Mouse (Mus musculus): ENCODE data around the gene Cubn. TPM values are rescaled to one million over a fixed set of nuclear protein-coding genes. Genes with fewer than 3 reads are reported as not detected.

Cubn gene
- total RNA-seq, 2 experiments from 2014 or later = 1.0 to 1.2 TPM

DNA sequence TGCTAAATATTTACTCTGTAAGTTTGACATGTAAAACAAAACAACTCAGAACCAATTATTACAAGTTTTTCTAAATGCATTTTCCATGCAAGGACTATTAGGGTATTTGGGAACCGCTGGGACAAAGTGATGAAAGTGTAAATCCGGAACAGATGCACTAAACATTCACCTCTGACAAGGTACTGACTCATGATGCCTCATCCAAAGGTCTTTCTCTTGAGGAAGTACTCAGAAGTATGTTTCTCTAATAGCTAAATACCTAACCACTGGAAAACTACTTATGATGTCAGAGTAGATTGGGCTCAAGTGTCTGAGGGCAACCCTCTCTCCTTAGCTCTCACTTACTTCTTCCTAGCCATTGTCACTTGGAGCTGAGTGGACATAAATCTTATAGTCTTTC lies 10.9 kb downstream of the Cubn start:
- no peak for DNase-seq

DNA sequence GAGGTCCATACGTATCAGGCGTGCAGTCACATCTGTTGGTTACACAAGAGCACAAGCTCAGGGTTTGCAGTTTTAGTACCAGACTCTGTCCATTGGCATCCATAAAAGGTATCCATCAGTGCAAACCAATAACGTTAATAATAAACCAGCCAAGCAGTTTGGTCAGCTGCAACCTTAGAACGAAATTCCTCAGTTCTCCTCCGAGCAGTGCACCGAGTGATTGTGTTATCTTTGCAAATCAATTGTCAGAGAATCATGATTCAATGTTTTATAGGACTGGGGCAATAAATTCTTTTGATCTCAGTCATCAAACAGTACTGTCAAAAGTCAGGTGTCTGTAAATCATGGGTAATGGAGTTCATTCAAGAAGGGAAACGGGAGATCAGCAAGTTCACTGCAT lies 12.4 kb downstream of the Cubn start:
- DNase-seq = no peak

DNA sequence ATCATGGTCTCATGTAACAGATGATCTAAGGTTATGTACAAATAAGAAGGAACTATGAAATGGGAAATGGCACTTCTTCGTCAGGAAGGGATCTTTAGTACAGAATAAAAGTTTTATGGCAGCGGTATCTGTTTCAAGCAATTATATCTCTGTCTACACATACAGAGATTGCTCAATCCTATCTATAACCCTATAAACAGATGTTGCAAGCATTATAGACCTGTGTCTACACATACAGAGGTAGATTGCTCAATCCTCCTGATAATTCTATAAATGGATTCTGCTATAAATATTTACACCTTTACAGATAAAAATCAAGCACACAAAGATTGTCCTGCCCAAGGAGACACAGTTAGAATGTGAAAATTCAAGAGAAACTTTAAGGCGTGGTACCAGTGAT lies 21.5 kb downstream of the Cubn start:
- DNase-seq = no peak

DNA sequence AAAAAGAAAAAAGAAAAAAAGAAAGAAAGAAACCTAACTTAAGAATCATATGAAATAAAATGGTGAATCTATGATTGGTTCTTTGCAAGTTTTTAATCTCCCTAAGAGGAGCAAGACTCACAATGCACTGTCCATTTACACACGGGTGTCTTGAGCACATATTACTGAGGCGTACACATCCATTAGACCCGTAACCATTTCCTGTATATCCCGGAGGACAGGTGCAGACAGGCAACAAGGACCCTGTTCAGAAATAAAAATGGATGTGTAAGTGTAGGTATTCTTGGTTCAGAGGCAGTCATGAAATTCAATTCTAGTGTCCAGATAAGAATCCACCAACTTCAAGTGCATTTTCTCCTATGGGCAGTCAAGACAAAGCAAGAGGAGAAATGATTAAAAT lies 22.0 kb downstream of the Cubn start:
- no peak for DNase-seq

DNA sequence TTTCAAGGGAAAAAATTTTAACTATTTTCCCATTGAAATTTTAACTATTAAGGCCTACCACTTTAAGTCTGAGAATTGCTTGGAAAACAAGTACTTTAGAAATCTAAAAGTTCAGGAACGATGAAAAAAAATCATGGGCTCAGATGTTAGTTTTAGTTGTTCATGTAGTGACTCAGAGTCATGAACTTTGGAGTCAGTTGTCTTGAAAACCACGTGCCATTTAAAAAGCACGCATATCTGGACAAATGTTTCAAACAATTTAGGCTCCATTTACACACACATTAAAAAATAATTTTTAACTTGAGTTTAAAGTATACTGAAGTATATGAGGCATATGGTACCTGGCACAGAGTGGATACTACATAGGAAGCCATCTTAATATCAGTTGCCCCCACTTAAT lies 24.9 kb downstream of the Cubn start:
- no peak for DNase-seq

DNA sequence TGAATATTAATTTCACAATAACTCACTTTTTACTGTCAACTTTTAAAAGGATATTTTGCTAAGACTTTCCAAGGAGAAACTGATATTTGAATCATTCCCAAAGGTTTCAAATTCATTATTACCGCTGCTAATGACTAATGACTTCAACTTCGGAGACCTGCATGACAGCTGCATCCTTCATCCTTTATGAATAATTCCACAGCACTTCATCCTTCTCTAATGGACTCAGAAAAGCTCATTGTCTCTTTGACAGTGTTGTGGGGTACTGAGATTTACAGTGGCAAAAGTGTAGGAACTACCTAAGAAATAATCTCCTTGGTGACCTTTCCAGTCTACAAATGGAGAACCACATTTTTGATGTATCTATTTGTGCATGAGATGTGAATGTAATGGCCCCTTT lies 33.5 kb downstream of the Cubn start:
- no peak for DNase-seq

DNA sequence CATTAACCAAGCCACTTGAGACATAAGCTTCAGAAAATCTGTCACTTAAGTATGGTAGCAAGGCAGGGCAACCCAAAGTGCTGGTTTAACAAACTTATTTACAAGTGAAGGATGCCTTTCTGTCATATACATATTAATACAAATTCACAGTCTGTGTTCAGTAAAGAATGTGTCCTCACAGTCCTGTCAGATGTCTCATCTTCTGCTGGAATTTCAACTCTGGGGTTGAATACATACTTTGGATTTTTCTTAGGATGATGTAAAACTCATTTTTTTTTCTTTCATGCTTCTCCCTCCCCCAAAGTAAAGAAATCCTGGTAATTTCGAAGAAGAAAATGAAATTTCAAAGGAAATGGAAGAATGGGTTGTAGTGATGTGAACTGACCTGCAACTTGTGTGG lies 34.8 kb downstream of the Cubn start:
- DNase-seq = no peak

DNA sequence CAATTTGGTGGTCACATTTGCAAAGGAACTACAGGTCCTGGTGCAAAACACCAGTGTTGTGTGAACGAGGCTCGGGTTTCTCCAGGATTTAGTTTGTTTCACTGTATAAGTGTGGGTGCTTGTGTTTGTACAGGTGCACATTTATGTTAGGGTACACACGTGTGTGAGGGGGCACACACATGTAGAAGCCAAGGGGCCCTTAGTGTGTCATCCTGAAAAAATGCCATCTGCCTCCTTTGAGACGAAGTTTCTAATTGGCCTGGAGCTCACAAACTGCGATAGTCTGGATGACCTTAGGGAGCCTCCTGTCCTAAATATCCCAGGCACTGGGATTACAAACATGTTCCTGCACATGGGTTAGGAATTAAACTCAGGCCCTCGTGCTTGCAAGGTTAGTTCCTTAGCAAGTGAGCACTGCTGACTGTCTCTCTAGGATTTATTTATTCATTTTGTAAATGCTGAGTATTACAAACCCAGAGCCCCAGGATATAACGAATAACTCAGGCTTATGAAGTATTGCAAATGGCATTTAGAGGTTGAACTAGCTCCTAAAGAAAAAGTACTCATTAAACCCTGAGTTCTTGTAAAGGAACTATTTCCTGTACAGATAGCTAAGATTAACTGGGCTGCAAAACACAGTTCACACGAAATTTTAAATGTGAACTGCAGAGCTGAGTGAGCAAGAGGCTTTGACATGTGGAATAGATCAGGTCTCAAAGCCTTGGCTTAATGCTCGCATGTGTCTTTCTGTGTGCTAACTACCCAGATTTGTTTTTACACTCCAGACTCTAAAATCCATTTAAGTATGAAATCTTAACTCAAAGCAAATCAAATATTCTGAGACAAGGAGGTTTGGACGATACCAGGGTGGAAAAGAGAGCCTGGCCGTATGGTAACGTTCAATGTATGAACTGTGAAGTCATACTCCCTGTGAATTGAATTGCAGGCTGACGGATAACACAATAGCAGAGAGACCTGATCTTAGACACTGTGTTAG lies 39.8 kb downstream of the Cubn start:
- DNase-seq = no peak

DNA sequence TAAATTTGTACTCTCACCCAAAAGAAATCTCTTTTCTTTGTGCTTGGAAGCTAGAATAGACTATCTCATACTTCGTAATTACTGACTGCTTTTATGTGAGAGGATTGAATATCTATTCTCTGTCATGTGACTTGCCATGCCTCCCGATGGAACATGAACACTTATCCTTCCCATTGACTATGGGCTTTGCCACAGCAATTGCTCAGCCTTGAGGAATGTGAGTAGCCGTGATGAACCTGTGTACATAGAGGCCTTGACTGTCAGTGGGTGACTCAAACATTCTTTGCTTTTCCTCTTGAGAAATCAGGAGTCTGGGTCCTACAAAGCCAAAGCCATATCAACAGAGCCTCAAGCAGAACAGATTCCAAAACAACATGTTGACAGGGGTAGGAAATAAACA lies 40.7 kb downstream of the Cubn start:
- no peak for DNase-seq

DNA sequence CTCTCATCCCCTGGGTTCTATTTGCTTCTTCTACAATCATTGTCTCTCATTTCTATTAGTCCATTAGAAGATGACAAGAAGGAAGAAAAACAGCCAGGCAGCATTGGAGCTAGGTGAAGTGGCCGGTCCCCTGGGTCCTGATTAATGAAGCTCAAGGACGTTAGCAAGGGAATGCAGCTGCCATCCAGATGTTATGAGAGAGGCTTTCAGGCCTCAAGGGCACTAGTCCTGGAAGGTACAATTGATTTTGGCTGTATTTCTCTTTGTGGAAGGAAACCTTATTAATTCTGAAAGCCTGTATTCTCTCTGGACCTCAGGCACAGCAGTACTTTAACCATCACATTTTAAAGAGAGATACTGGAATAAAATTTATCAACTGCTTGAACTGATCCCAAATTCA lies 41.1 kb downstream of the Cubn start:
- DNase-seq = no peak

DNA sequence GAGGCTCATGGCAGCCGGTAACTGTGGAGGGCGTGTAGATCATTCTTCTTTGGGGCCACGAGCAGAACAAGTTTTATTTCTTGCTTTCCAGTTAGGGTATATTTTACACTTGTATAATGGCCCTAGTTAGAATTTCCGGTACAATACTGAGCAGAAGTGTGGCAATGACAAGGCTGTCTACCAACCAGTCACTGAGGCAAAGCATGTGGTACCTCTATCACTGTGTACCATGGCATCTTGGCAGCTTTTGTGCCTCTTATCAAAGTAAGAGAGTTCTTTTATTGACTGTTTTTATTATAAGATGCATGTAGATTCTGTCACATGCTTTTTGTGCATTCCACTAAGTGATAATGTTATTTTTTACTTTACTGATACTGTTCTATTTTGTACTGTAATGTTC lies 46.5 kb downstream of the Cubn start:
- no peak for DNase-seq

DNA sequence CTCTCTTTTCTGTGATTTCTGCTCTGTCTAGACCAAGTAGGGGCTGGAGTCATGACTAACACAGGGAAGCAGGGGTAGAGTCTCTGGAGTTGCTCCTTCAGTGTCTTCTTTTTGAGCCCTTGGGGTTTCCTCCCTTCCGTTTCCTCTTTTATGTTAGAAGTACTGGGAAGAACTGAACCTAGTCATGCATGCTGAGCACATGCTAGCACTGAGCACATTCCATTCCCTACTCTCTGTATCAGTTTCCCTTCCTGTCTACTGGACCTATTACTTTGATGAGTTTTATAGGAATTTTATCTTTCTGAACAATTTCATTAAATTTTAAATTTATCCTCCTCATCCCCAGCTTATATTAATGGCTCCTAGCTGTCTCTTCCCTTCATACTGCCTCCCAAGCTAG lies 52.6 kb downstream of the Cubn start:
- no peak for DNase-seq

DNA sequence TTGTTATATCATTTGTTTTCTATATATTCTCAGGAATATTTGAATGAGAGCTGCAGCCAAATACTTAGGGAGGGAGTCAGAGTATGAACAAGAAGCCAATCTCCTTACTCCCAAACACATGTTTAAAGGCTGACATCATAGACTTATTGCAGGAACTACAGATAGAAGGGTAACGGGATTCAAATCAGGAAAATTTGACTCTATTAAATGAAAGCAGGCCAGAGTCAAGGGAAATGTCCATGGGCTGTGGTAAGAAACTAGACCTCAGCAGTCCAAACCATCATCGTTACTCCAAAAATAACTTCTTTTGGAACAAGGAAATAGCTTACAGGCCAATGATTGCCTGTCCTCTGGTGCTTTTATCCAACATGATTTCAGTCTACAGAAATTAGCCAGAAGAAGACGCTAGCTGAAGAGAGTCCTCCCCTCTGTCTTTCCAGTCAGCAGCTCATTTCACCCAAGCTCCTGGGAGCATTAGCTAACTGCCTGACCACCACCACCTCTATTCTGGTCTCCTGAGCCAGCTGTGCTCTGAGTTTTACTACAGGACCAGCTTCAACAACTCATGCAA lies 53.3 kb downstream of the Cubn start:
- peak; percentile 10 for DNase-seq

DNA sequence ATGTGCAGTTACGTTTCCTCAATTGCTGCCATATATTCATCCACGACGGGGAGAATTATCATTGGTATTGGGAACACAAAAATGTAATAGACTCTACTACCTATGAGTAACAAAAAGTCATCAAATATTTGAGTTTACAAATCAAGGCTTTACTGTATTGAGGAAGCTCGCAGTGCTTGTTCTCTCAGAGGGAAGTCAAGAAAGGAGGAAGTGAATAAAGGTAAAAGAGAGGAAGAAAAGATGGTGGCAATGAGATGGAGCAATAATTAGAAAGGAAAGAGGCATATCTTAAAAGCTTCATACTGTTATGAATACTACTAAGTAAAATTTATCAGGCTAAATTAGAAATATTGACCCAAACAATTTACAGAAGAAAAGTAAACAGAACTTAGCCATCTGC lies 59.6 kb downstream of the Cubn start:
- DNase-seq = no peak

DNA sequence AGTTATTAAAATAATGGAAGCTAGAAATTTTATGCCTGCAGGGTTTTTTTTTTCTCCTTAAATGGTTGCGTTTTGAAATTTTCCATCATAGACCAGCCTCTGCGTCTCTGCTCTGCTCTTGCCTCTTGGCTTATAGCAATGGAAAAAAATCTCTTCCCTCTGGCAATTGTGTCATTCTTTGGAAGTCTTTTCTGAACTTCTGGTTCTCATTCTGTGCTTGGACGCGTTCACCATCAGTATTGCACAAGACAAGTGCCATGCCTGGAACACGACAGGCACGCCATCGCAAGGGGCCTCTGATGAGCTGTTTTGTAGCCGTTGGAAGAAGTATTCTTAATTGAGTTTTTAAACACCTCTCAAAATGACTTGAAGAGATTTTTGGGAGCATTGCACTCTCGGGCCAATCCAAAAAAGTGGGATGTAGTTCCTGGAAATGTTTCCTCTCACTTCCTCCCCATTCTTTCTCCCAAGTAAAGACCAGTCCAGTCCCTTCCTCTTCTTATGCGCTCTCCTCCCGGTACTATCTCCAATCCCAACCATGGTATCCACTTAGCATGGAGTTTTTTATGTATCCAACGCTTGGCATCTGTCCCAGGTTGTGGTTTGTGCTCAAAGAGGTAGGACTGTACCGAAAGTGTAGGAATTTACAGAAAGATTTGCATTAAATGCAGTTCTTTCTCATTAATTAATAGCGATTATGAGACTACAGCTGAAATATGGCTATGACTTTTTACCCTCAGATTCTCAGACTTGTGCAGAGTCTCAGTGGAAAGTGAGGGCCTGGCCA lies 69.4 kb downstream of the Cubn start:
- DNase-seq = peak; percentile 36

DNA sequence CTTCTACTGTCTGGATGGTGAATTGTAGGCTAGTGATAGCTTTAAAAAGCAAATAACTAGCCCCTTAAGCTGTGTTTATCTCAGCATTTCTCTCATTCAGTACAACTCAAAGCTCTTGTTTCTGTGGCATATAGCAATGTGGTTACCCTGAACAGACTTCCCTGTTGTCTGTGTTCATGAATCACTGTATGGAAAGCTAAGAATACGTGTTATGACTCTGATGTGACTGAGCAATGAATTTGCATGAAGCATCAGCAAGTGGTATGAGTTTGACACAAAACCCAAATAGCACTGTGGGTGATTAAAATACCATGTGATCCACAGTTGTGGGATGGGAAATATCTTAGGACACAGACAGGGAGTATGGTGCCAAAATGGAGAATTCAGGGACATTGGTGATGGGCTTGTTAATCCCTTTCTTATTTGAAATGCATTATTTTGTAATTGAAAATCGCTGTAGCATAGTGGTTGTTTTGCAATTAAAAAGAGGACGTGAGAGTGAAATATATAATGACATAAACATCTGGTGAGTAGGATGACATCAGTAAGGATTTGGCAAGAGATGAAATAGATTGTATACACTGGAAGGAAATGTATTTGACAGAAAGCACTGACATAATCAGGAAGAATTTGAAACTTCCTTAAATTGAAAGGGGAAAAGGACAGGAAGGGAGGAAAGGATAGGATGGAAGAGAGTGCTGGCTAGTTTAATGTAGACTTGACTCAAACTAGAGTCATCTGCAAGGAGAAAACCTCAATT lies 74.7 kb downstream of the Cubn start:
- DNase-seq = no peak

DNA sequence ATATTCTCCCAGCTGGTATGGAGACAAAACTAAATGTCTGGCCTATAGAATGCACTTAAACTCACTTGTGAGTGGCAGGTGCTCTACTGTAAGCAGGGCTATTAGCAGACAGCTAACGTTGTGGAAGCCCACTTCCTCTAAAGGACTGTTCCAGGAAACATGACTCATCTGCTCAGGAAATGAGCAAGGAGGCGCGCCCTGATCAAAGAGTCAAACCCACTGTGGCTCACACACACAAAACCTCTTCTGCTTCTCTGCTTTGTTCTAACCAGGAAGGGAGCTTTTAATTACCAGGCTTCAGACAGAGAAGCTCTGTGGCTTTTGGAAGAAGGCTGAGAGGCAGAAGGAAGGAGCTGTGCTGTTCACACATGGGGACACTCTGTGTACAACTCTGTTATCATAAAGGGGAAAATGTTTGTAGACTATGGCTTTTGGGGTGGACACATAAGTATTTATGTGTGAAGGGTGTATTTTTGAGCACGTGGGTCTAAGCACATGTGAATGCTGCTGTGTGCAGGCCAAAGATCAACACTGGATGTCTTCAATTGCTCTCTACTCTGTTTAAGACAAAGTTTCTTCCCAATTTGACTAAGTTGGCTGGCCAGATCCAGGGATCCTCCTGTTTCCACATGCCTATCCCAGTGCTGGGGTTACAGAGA lies 78.0 kb downstream of the Cubn start:
- DNase-seq = peak; percentile 64

DNA sequence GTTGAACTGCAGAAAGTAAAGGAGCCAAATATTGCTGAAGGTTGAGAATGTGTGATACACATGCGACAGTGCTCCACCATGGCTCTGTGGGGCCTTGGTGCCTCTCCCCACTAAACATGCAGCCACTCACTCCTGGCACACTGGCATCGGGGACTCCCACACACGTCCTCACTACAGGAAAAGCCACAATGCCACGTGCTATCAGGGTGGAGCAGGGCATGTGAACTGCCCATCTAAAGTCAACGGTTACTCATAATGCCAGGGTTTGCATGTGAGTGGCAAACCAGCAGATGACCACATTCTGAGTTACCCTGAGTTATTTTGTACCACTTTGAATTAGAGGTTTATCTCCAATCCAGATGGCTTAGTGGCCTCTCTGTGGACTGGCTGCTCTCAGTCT lies 81.0 kb downstream of the Cubn start:
- DNase-seq = no peak

DNA sequence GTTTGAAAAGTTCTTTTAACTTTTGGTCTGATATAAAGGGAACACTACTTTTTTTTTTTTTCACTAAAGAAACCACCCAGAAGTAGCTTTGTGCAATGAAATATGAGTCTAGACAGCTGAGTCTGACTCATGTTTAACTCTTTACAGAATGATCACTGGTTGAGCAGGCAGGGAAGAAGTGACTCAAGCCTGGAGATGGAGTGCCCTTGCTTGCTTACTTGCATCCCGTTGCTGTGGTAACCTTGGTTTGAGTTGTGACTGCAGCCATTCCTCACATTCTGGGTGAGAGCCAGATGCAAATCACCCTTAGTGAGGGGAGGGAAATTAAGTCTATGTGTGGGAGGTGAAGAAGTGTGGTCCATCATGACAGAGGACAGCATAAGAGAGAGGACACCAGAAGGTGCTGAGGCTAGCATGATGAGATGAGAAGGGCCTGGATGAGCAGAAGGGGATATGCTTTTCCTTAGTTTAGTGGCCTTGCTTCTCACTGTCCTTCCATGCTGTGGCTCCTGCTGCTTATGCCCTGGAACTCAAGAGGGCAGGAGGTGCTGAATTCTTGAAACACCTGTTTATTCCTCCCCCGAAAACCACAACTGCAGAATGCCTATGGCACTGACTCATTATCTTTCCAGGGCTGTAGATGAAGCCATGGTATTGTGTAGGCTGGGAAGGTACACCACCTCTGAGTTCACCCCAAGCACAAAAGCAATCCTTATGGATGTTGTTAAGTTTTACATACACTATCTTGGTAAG lies 81.7 kb downstream of the Cubn start:
- DNase-seq = peak; percentile 38

DNA sequence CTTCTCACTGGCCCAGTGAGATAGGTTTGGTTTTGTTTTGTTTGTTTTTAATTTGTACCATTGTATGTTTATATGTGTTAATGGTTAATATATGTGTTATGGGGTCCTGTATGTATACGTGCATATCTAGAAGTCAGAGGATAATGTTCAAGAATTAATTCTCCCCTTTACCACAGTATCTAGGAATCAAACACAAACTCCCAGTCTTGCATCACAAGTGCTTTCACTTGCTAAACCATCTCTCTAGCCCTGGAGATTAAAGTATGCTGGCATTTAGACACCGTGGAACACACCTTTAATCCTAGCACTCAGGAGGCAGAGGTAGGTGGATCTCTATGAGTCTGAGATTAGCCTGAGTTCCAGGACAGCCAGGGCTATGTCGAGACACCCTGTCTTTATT lies 83.3 kb downstream of the Cubn start:
- no peak for DNase-seq

DNA sequence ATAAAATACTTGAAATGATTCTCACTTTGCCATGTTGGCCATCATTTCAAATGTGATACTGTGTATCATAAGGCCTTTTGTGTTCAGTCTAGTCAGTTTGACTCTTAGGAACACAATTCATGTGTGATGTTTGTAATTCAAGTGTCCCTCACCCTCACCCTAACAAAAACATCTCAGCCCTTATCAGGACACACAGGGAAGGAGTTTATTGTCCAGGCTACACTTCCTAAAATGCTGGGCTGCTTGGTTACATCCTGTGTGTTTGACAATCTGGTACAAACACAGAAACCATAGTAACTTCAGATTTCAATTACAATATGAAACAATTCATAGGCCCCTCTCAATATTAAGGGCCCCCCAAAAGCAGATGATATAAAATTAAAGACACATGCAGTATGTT lies 83.9 kb downstream of the Cubn start:
- no peak for DNase-seq
